Mouse (Mus musculus) stomach, postnatal 0 days (tissue): Measurements from ENCODE around the gene Arhgap22.

Source experiments
- CTCF ChIP-seq: IDR thresholded peaks from 2 replicates; pipeline ENCODE4 v1.5.1; 2016; ENCODE audit warnings: antibody characterized with exemption, low read depth, mild to moderate bottlenecking, moderate library complexity
- EP300 ChIP-seq: optimal IDR thresholded peaks from 2 replicates; pipeline ENCODE3; 2016; ENCODE audit warnings: antibody characterized with exemption

- TF ChIP-seq CTCF, result no peak
- TF ChIP-seq EP300, result no peak
These were observed 149.0 kb downstream of the Arhgap22 start for GRCm38 (mm10) chr14:33362807-33363206.
